11 mouse cellular contexts compared by ENCODE assay signal in the genomic region with DNA sequence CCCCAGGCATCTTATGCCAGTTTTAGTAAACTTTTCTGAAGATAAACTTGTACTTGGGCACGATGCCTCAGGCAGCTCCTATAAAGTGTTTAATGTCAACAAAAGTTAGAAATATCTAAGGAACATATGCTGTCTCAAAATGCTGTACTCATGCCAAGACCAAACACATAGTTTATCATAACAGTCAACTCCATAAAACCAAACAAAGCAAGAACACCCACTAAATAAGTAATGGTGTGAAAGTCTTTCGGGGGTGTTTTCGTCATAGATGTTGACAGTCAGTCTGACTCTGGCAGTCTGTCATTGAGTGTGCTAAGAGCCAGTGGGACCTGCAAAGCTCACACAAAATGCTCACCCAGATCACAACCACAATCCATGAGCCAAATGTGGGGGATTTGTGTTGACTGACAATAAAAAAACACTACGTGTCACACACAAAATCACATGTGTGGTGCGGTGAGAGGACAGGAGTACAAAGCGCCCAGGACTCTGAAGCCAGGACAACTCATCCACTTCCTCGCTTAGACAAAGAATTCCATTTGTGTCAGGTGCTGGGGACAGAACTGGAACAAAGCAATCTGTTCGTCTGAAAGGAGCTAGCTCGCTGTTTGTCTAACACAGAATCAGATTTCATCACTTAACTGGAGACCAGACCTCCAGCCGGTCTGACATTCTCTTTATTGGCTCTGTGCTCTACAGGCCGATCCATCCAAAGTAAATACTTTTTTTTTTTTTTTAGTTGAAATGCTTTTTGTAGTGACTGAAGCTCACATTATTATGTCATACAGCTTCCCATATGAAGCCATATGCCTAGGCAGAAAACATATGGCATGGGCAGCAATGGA.
"Had no signal": no experiment of that assay in that cellular context is flagged by ENCODE, and none has a peak within 500 bp of the region (broad histone marks: within the 10 kb centered on the region; RNA-seq: fewer than 3 reads in every experiment).

No protein-coding gene starts in this region.

- H3K27ac ChIP-seq: hindbrain, embryonic 14.5 days; left cerebral cortex, adult 2 months; liver, embryonic 12.5 days; midbrain, embryonic 13.5 days; neural tube, embryonic 15.5 days had no signal

- H3K9ac ChIP-seq: hindbrain, embryonic 14.5 days; liver, embryonic 12.5 days; midbrain, embryonic 13.5 days; neural tube, embryonic 15.5 days had no signal

- DNase-seq: kidney, adult 18-20 months; kidney, postnatal 14 days; right cerebral cortex, adult 18-20 months; right cerebral cortex, postnatal 25 days; thymus, postnatal 36 days had no signal

- ATAC-seq: liver, embryonic 12.5 days; midbrain, embryonic 13.5 days had no signal

- H3K4me3 ChIP-seq: left cerebral cortex, adult 2 months; liver, embryonic 12.5 days; midbrain, embryonic 13.5 days; myocyte; neural tube, embryonic 15.5 days had no signal

- H3K36me3 ChIP-seq: liver, embryonic 12.5 days; midbrain, embryonic 13.5 days; neural tube, embryonic 15.5 days had no signal

- H3K27me3 ChIP-seq: liver, embryonic 12.5 days; midbrain, embryonic 13.5 days; neural tube, embryonic 15.5 days had no signal

- H3K4me2 ChIP-seq: hindbrain, embryonic 14.5 days; liver, embryonic 12.5 days; midbrain, embryonic 13.5 days; neural tube, embryonic 15.5 days had no signal

- H3K4me1 ChIP-seq: liver, embryonic 12.5 days had no signal

- H3K9me3 ChIP-seq: liver, embryonic 12.5 days; midbrain, embryonic 13.5 days; neural tube, embryonic 15.5 days had no signal
